Mouse (Mus musculus) megakaryocyte, embryonic 14.5 days (primary cell): ENCODE measurements around the gene Mrps26.

Source experiments
- FLI1 ChIP-seq: IDR thresholded peaks from 2 replicates; pipeline ENCODE4 v1.6.1; 2012; ENCODE audit warnings: low read length, inconsistent platforms, mixed read lengths
- GATA1 ChIP-seq: IDR thresholded peaks from 3 replicates; pipeline ENCODE4 v1.6.1; 2012; ENCODE audit warnings: mixed read lengths, low read length, inconsistent platforms, borderline replicate concordance

DNA sequence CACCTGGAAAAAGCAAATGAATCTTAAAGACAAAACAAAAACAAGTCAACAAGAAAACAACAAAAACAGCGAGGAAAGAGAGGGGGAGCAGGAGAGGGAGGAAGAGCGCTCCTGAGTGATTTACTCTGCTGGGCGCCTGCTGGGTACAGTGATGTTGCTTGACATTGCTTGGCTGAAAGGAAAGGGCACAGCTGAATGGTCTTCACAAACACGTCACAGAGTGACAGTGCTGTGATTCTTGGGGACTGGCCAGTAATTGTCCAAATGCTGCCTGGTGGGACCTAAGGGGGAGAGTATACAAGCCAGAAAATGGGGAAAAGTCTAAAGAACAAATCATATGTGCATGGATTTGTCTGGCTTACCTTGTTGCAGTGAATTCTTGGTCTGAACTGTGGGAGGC is 38.7 kb downstream of the Mrps26 start:
- TF ChIP-seq FLI1 (no peak), GATA1 (no peak)
